Mouse (Mus musculus): ENCODE measurements at regions not wholly inside any gene's neighbourhood (a gene's known extent, or its start where the extent isn't known, plus 50 kb on each side); places are given as distances from the start of the nearest gene placed in this dataset.

DNA sequence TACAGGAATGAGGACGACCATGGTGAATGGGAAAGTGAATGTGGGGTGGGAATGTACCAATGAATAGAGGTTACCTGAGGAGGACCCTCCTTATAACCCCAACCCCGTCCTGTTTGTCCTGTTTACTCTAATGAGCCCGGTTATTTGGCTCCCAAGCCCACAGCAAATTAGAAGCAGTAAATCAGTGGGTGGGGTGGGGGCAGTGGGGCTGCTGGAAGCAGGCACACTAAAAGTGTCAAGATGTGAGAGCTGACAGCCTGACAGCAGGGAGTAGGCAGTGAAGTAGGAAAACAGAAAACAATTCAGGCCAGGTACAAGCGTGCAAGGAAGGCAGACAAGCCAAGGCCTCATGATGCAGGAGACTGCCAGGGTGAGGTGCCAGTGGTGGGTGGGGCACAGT lies 108.1 kb upstream of the Pja1 start:
- peaks cover 3% of the 10 kb centered on the region for H3K27me3 ChIP-seq (ENCODE audit: control insufficient read depth, insufficient read depth, insufficient read length)
- H3K79me2 ChIP-seq (ENCODE audit: control insufficient read depth, insufficient read depth): no peaks in the 10 kb centered on the region
- no peaks in the 10 kb centered on the region for H3K79me3 ChIP-seq (ENCODE audit: low read depth)
- no peaks in the 10 kb centered on the region for H3K36me3 ChIP-seq (ENCODE audit: control insufficient read depth, insufficient read depth)
- TF ChIP-seq MYOG (IDR thresholded peaks at IDR 0.05; ENCODE audit: control insufficient read depth, extremely low read depth, insufficient read length) (no peak), CEBPB (IDR thresholded peaks at IDR 0.05; ENCODE audit: low read depth) (no peak), USF1 (IDR thresholded peaks at IDR 0.05; ENCODE audit: low read depth) (no peak), MAX (IDR thresholded peaks at IDR 0.05) (no peak), CTCF (IDR thresholded peaks at IDR 0.05; ENCODE audit: control insufficient read depth, insufficient read depth, insufficient read length) (no peak), FOSL1 (IDR thresholded peaks at IDR 0.05; ENCODE audit: insufficient read depth, low read length, poor library complexity, severe bottlenecking) (no peak), MYOD1 (IDR thresholded peaks at IDR 0.05; ENCODE audit: control insufficient read depth, insufficient read length, low read depth) (no peak)
- no peak overlapping the region for H3K4me3 ChIP-seq (ENCODE audit: insufficient read depth, poor library complexity, severe bottlenecking)
- H3ac ChIP-seq (ENCODE audit: control insufficient read depth, insufficient read length, low read depth): no peak overlapping the region

DNA sequence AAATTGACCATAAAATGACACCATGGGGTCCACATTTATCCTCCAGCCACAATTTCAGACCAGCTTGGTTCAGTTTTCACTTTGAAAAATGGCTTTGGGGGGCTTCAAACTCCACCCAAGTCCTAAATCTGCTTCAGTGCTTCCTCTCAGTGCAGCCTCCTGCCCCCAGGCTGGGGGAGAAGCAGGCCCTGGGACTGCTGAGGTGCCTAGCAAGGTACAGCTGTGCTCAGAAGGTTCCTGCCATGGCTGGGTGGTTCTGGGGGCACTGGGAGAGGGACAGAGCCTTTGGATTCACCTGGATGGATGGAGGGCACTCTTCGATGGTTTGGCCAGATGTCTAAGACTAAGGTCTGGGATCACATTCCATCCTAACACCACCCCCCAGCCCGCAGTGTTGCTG lies 107.7 kb upstream of the Pja1 start:
- no peak overlapping the region for H3K4me3 ChIP-seq (ENCODE audit: insufficient read depth, poor library complexity, severe bottlenecking)
- no peaks in the 10 kb centered on the region for H3K79me2 ChIP-seq (ENCODE audit: control insufficient read depth, insufficient read depth)
- TF ChIP-seq CTCF (IDR thresholded peaks at IDR 0.05; ENCODE audit: control insufficient read depth, insufficient read depth, insufficient read length) (no peak), CEBPB (IDR thresholded peaks at IDR 0.05; ENCODE audit: low read depth) (no peak)
- H3ac ChIP-seq (ENCODE audit: control insufficient read depth, insufficient read length, low read depth): no peak overlapping the region
- peaks cover 3% of the 10 kb centered on the region for H3K27me3 ChIP-seq (ENCODE audit: control insufficient read depth, insufficient read depth, insufficient read length)
- no peaks in the 10 kb centered on the region for H3K79me3 ChIP-seq (ENCODE audit: low read depth)
- H3K36me3 ChIP-seq (ENCODE audit: control insufficient read depth, insufficient read depth): no peaks in the 10 kb centered on the region

DNA sequence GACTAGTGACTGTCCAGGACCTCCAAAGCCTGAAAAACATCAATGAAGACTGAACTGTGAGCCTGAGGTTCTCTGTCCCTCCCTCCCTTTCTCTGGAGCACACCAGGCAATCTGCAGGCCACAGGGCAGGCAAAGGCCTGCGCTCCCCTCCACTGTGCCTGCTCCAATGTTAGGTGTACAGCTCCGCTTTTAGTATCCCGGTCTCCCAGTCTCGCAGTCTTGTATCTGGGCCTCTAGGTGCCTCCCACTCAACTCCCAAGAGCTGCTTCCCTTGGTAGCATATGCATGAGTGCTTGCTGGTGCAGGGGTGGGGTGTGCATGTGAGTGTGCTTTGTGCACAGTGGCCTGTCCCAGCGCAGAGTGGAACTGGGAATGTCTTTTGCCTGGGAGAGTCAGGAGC lies 104.0 kb upstream of the Pja1 start:
- Histone ChIP-seq H3ac (ENCODE audit: control insufficient read depth, insufficient read length, low read depth) (no peak overlapping the region), H3K4me3 (ENCODE audit: insufficient read depth, poor library complexity, severe bottlenecking) (no peak overlapping the region), H3K79me3 (ENCODE audit: low read depth) (no peaks in the 10 kb centered on the region), H3K36me3 (ENCODE audit: control insufficient read depth, insufficient read depth) (no peaks in the 10 kb centered on the region), H3K79me2 (ENCODE audit: control insufficient read depth, insufficient read depth) (no peaks in the 10 kb centered on the region), H3K27me3 (ENCODE audit: control insufficient read depth, insufficient read depth, insufficient read length) (peaks cover 3% of the 10 kb centered on the region)
- TF ChIP-seq MYOG (IDR thresholded peaks at IDR 0.05; ENCODE audit: control insufficient read depth, extremely low read depth, insufficient read length): no peak
- TF ChIP-seq USF1 (IDR thresholded peaks at IDR 0.05; ENCODE audit: low read depth): no peak
- no peak for TF ChIP-seq MAX (IDR thresholded peaks at IDR 0.05)

DNA sequence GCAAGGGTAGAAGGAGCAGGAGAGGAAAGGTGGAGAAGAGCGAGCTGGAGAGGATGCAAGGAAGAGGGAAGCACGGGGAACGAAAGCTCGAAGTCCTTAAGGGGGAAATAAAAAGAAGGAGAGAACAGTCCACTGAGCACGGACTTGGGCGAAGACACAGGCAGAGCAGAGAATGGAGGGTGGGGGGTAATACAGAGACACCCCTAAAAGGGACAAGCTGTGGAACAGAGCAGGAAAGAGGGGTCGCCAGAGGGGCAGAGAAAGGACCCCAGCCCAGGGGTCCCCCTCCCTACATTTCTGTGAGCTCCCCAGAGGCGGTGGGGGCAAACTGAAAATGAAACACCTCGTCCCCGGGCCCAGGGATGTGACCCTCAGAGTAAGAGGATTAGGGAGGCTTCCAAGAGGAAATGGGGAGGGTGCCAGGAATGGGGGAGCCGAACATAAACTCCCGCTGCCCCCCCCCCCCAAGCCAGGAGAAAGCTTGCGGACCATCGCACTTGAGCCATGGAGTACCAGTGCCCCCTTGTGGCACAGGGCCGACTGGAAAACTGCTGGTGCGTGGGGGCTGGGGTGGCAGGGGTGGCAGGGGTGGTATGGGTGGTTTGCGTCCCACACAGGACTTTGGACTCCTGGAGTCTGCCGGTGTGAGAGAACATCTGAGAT lies 103.5 kb upstream of the Pja1 start:
- Histone ChIP-seq H3K27me3 (ENCODE audit: control insufficient read depth, insufficient read depth, insufficient read length) (peaks cover 3% of the 10 kb centered on the region), H3K4me3 (ENCODE audit: insufficient read depth, poor library complexity, severe bottlenecking) (no peak overlapping the region), H3ac (ENCODE audit: control insufficient read depth, insufficient read length, low read depth) (no peak overlapping the region)

DNA sequence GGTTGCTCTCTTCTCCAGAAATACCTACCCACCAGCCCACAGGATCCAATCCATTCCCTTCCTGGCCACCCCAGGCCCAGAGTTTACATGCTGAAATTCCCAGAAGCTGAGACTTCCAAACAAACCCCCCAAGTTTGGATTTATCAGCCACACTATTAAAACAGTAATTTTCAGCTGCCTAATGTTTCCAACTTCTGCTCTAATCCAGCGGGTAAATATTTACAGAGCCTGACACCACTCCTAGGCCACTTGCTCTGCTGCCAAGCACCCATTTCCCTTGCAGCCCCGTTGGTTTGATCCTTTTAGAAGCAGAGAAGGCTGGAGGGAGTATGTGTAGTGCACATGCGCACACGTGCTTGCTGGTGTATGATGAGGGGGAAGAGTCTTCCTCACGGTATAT lies 99.1 kb upstream of the Pja1 start:
- Histone ChIP-seq H3K36me3 (ENCODE audit: control insufficient read depth, insufficient read depth) (no peaks in the 10 kb centered on the region), H3K79me3 (ENCODE audit: low read depth) (no peaks in the 10 kb centered on the region), H3K4me3 (ENCODE audit: insufficient read depth, poor library complexity, severe bottlenecking) (no peak overlapping the region), H3K27me3 (ENCODE audit: control insufficient read depth, insufficient read depth, insufficient read length) (no peaks in the 10 kb centered on the region), H3K79me2 (ENCODE audit: control insufficient read depth, insufficient read depth) (no peaks in the 10 kb centered on the region), H3ac (ENCODE audit: control insufficient read depth, insufficient read length, low read depth) (no peak overlapping the region)
- TF ChIP-seq CEBPB (IDR thresholded peaks at IDR 0.05; ENCODE audit: low read depth) (no peak), MAX (IDR thresholded peaks at IDR 0.05) (no peak), FOSL1 (IDR thresholded peaks at IDR 0.05; ENCODE audit: insufficient read depth, low read length, poor library complexity, severe bottlenecking) (no peak), MYOD1 (IDR thresholded peaks at IDR 0.05; ENCODE audit: control insufficient read depth, insufficient read length, low read depth) (no peak), CTCF (IDR thresholded peaks at IDR 0.05; ENCODE audit: control insufficient read depth, insufficient read depth, insufficient read length) (no peak), MYOG (IDR thresholded peaks at IDR 0.05; ENCODE audit: control insufficient read depth, extremely low read depth, insufficient read length) (no peak), USF1 (IDR thresholded peaks at IDR 0.05; ENCODE audit: low read depth) (no peak)

More for the DNA sequence above, 103.5 kb upstream of the Pja1 start:
- TF ChIP-seq CEBPB (IDR thresholded peaks at IDR 0.05; ENCODE audit: low read depth): no peak
- no peak for TF ChIP-seq MAX (IDR thresholded peaks at IDR 0.05)
- peak; percentile 75 for TF ChIP-seq CTCF (IDR thresholded peaks at IDR 0.05; ENCODE audit: control insufficient read depth, insufficient read depth, insufficient read length)
- H3K79me2 ChIP-seq (ENCODE audit: control insufficient read depth, insufficient read depth): no peaks in the 10 kb centered on the region
- H3K79me3 ChIP-seq (ENCODE audit: low read depth): no peaks in the 10 kb centered on the region
- no peaks in the 10 kb centered on the region for H3K36me3 ChIP-seq (ENCODE audit: control insufficient read depth, insufficient read depth)

DNA sequence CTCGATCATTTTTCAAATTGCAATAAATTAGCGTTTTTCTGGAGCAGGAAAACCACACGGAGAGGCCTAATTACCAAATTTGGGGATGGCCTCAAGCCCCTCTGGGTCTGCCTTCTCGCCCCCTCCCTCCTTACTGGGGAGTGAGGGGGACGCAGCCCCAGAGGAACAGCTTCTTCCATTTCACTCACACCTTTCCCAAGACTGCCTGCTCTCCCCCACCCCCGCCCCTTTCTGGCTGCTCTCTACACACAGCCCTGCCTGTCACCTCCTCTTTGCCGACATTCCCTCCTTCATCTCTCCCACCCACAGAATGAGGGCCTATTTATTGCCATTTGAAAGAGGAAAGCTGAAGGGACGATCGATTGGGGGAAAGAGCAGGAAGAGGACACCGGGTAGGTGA lies 97.2 kb upstream of the Pja1 start:
- Histone ChIP-seq H3K4me3 (ENCODE audit: insufficient read depth, poor library complexity, severe bottlenecking) (no peak overlapping the region), H3K79me3 (ENCODE audit: low read depth) (no peaks in the 10 kb centered on the region), H3ac (ENCODE audit: control insufficient read depth, insufficient read length, low read depth) (no peak overlapping the region), H3K36me3 (ENCODE audit: control insufficient read depth, insufficient read depth) (no peaks in the 10 kb centered on the region), H3K79me2 (ENCODE audit: control insufficient read depth, insufficient read depth) (no peaks in the 10 kb centered on the region), H3K27me3 (ENCODE audit: control insufficient read depth, insufficient read depth, insufficient read length) (no peaks in the 10 kb centered on the region)
- TF ChIP-seq USF1 (IDR thresholded peaks at IDR 0.05; ENCODE audit: low read depth) (no peak), FOSL1 (IDR thresholded peaks at IDR 0.05; ENCODE audit: insufficient read depth, low read length, poor library complexity, severe bottlenecking) (no peak), MYOG (IDR thresholded peaks at IDR 0.05; ENCODE audit: control insufficient read depth, extremely low read depth, insufficient read length) (no peak), CEBPB (IDR thresholded peaks at IDR 0.05; ENCODE audit: low read depth) (no peak), CTCF (IDR thresholded peaks at IDR 0.05; ENCODE audit: control insufficient read depth, insufficient read depth, insufficient read length) (no peak), MYOD1 (IDR thresholded peaks at IDR 0.05; ENCODE audit: control insufficient read depth, insufficient read length, low read depth) (no peak), MAX (IDR thresholded peaks at IDR 0.05) (no peak)

Data from C2C12 (cell line).